Mouse (Mus musculus) myocyte (in vitro differentiated cells): ENCODE measurements around the gene Traf4. TPM values are rescaled to one million over a fixed set of nuclear protein-coding genes. Genes with fewer than 3 reads are reported as not detected.

ENCODE experiments used
- H3K27me3 ChIP-seq: one replicate; pipeline ENCODE4 v1.6.1; 2011; ENCODE audit not compliant: control insufficient read depth, insufficient read depth, insufficient read length
- H3K36me3 ChIP-seq: one replicate; pipeline ENCODE4 v1.6.1; 2011; ENCODE audit not compliant: control insufficient read depth, insufficient read depth
- H3K4me2 ChIP-seq: one replicate; pipeline ENCODE4 v1.6.1; 2011; ENCODE audit warnings: low read depth, control low read depth
- H3K4me3 ChIP-seq: one replicate; pipeline ENCODE4 v1.5.1; 2011; ENCODE audit warnings: mild to moderate bottlenecking, control low read depth, moderate library complexity
- H3K79me2 ChIP-seq: one replicate; pipeline ENCODE4 v1.6.1; 2011; ENCODE audit not compliant: control insufficient read depth, insufficient read depth
- H3ac ChIP-seq: one replicate; pipeline ENCODE4 v1.6.1; 2011; ENCODE audit not compliant: control insufficient read depth, insufficient read length
- CEBPB ChIP-seq: IDR thresholded peaks from 2 replicates; pipeline ENCODE4 v1.6.1; 2011; ENCODE audit warnings: mild to moderate bottlenecking, moderate library complexity; ENCODE audit not compliant: poor library complexity, insufficient read depth, severe bottlenecking
- E2F4 ChIP-seq: IDR thresholded peaks from one replicate; pipeline ENCODE4 v1.6.1; 2011; ENCODE audit warnings: mild to moderate bottlenecking, control low read depth, moderate library complexity; ENCODE audit not compliant: insufficient read depth
- MAX ChIP-seq: IDR thresholded peaks from one replicate; pipeline ENCODE4 v1.6.1; 2011; ENCODE audit warnings: low read depth, mild to moderate bottlenecking, control low read depth
- MYOD1 ChIP-seq, 3 experiments: IDR thresholded peaks; one replicate each; pipeline ENCODE4 v1.6.1; 2011; ENCODE audit warnings: control low read depth in 2 of 3, low read depth in 2 of 3, mild to moderate bottlenecking in 2 of 3, moderate library complexity in 1 of 3; ENCODE audit not compliant: insufficient read length in 2 of 3, control insufficient read depth in 1 of 3
- MYOG ChIP-seq, 3 experiments: IDR thresholded peaks; one replicate each; pipeline ENCODE4 v1.6.1; 2011; ENCODE audit warnings: control low read depth in 2 of 3, low read depth in 2 of 3, mild to moderate bottlenecking in 2 of 3; ENCODE audit not compliant: insufficient read length in 2 of 3, control insufficient read depth in 1 of 3, insufficient read depth in 1 of 3
- POLR2A ChIP-seq: IDR thresholded peaks from one replicate; pipeline ENCODE4 v1.6.1; 2011; ENCODE audit warnings: low read depth, mild to moderate bottlenecking, control low read depth, moderate library complexity; ENCODE audit not compliant: insufficient read length
- POLR2AphosphoS2 ChIP-seq: IDR thresholded peaks from one replicate; pipeline ENCODE4 v1.6.1; 2011; ENCODE audit warnings: low read depth, control low read depth; ENCODE audit not compliant: insufficient read length
- REST ChIP-seq: IDR thresholded peaks from one replicate; pipeline ENCODE4 v1.6.1; 2011; ENCODE audit warnings: mild to moderate bottlenecking, control low read depth, moderate library complexity; ENCODE audit not compliant: insufficient read depth, insufficient read length
- SRF ChIP-seq: IDR thresholded peaks from one replicate; pipeline ENCODE4 v1.6.1; 2011; ENCODE audit warnings: low read depth; ENCODE audit not compliant: control insufficient read depth, insufficient read length
- TCF12 ChIP-seq: IDR thresholded peaks from one replicate; pipeline ENCODE4 v1.6.1; 2011; ENCODE audit warnings: mild to moderate bottlenecking, control low read depth; ENCODE audit not compliant: poor library complexity, insufficient read depth, severe bottlenecking
- TCF3 ChIP-seq: IDR thresholded peaks from one replicate; pipeline ENCODE4 v1.6.1; 2011; ENCODE audit warnings: low read depth, control low read depth; ENCODE audit not compliant: insufficient read length
- USF1 ChIP-seq: IDR thresholded peaks from one replicate; pipeline ENCODE4 v1.6.1; 2011; ENCODE audit warnings: low read depth, mild to moderate bottlenecking, control low read depth, moderate library complexity
- polyA plus RNA-seq: library from polyadenylated mRNA; unstranded; fragments of >200 nt; fragmentation: generic; extraction: Trizol; gene quantifications from one replicate; pipeline ENCODE4 v1.2.1, GENCODE M21; 2012; ENCODE audit warnings: missing spikeins

Traf4 gene
- polyA plus RNA-seq, 1 experiment = 206 TPM

DNA sequence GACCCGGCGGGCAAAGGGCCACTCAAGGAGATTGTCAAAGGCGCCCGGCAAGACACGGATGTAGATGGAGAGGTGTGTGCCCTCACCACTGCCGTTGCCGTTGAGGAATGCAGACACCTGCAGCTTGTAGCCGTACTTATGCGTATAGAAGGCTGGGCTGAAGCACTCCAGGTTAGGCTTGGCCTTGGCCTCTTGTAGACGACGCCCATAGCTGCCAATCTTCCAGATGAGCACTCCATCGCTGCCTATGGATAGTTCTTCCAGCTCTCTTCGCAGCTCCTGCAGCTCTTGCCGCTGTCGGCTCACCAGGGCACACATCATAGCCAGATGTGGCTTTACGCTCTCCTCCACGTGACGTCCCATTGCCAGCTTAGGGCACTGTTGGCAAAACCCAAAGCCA lies 5.2 kb downstream of the Traf4 start:
- no peaks in the 10 kb centered on the region for H3K27me3 ChIP-seq
- peaks cover 45% of the 10 kb centered on the region for H3K36me3 ChIP-seq
- TF ChIP-seq CEBPB (no peak), POLR2A (peak; percentile 27)
- peaks cover 64% of the 10 kb centered on the region for H3K79me2 ChIP-seq
- H3K4me2 ChIP-seq = peak overlapping the region; percentile 95
- H3ac ChIP-seq = no peak overlapping the region
- H3K4me3 ChIP-seq = no peak overlapping the region

DNA sequence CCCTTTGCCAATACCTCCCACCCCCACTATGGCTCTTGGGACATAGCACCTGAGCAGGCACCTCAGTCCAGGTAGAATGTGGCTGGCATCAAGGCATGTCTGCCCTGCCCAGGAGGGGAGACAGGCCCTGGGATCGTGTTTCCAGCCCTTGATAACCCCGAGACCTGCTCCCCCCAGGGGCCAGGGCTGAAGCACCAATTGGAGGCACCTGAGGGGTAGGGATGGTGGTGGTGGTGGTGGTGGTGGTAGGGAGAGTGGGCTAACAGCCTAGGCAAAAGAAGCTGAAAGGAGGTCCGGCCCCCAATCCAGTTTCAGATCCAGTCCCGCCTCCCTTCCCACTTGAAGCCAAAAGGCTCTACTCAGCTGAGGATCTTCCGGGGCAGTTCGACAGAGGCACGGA lies 5.8 kb downstream of the Traf4 start:
- no peak for TF ChIP-seq TCF12
- no peak for TF ChIP-seq SRF
- no peak for TF ChIP-seq TCF3
- TF ChIP-seq POLR2AphosphoS2 = no peak
- no peak for TF ChIP-seq MYOG (IDR thresholded peaks at IDR 0.05; ENCODE audit: control insufficient read depth in 1 of 3, insufficient read depth in 1 of 3, insufficient read length in 2 of 3, low read depth in 2 of 3)
- no peak for TF ChIP-seq MYOD1 (IDR thresholded peaks at IDR 0.05; ENCODE audit: control insufficient read depth in 1 of 3, insufficient read length in 2 of 3, low read depth in 2 of 3)
- no peak for TF ChIP-seq USF1
- no peak for TF ChIP-seq REST
- TF ChIP-seq POLR2A = no peak
- no peak for TF ChIP-seq CEBPB
- no peak for TF ChIP-seq MAX
- no peak for TF ChIP-seq E2F4
- Histone ChIP-seq H3K4me3 (no peak overlapping the region), H3K4me2 (peak overlapping the region; percentile 32), H3ac (no peak overlapping the region), H3K27me3 (no peaks in the 10 kb centered on the region), H3K36me3 (peaks cover 50% of the 10 kb centered on the region), H3K79me2 (peaks cover 59% of the 10 kb centered on the region)

DNA sequence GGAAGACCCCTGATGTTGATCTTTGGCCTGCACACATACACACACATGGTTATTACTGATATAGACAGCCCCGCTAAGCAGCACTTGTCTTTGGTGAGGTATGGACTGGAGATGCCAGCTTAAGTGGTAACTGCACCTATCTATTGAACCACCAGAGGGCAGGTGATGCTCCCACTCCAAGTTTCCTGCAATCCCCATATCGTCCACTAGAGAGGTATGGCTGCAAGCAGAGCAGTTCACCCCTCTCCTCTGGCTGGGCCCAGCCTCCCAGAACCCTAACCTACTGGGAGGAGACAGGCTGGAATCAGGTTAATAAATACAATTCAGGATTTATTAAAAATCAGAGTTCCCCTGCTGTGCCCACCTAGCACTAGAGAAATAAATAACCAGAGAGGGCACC lies 6.3 kb downstream of the Traf4 start:
- Histone ChIP-seq H3ac (no peak overlapping the region), H3K79me2 (peaks cover 55% of the 10 kb centered on the region), H3K4me2 (peak overlapping the region; percentile 57), H3K36me3 (peaks cover 50% of the 10 kb centered on the region), H3K4me3 (no peak overlapping the region), H3K27me3 (no peaks in the 10 kb centered on the region)
- TF ChIP-seq MYOD1 (IDR thresholded peaks at IDR 0.05; ENCODE audit: control insufficient read depth in 1 of 3, insufficient read length in 2 of 3, low read depth in 2 of 3) = peak in 1 of 3 experiments; percentile 6
- peak; percentile 41 for TF ChIP-seq POLR2AphosphoS2
- no peak for TF ChIP-seq TCF12

DNA sequence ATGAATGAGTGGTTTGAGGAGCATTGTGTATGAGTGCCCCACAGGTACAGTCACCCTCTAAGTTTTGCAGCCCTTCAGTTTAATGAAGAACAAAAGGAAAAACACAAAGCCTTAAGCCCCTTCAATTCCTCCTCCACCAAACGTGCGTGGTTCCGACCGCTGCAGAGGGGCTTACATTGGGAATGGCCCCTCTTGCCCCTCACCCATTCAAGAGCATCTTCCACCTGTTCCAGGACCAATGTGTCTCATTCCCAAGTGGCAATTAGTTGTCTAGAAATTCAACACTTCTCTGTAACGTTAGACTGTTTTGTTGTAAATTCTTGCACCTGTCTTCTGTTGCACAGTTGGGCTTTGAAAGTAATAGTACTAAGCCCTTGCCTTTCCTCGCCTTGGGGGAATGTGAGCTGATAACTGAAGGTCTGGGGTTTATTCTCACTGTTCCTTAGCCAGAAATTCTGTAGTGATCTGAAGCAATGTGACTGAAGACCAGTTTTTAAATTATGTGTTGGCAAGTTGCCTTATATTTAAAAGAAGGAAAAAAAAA lies 9.2 kb downstream of the Traf4 start:
- Histone ChIP-seq H3K4me3 (no peak overlapping the region), H3K4me2 (no peak overlapping the region), H3K79me2 (peaks cover 26% of the 10 kb centered on the region), H3K27me3 (no peaks in the 10 kb centered on the region), H3K36me3 (peaks cover 45% of the 10 kb centered on the region), H3ac (no peak overlapping the region)
- TF ChIP-seq MYOG (IDR thresholded peaks at IDR 0.05; ENCODE audit: control insufficient read depth in 1 of 3, insufficient read depth in 1 of 3, insufficient read length in 2 of 3, low read depth in 2 of 3) = peak in 1 of 3 experiments; percentile 50
- peak; percentile 25 to 68 (median 46) for TF ChIP-seq MYOD1 (IDR thresholded peaks at IDR 0.05; ENCODE audit: control insufficient read depth in 1 of 3, insufficient read length in 2 of 3, low read depth in 2 of 3)
- TF ChIP-seq SRF = no peak
- no peak for TF ChIP-seq TCF12
- peak; percentile 87 for TF ChIP-seq POLR2AphosphoS2

DNA sequence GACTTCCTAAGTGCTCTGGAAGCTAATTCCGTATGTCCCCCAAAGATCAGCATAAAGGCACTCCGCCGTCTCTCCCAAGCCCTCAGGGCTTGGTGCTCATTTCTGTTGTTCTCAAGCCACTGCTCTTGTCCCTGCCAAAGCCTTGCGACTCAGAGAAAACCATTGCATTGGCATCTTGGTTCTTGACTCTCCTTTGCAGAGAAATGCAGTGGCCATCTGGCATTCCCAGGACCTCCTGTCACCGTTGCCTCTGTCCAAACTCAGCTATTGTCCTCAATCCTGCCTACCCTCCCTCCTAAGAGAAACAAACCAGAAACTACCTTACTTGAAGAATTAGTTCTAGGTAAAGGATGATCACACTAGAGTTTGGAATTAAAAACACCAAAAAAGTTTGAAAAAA lies 9.7 kb downstream of the Traf4 start:
- H3K4me2 ChIP-seq = no peak overlapping the region
- H3K36me3 ChIP-seq = peaks cover 39% of the 10 kb centered on the region
- H3K27me3 ChIP-seq = no peaks in the 10 kb centered on the region
- no peak overlapping the region for H3ac ChIP-seq
- peaks cover 20% of the 10 kb centered on the region for H3K79me2 ChIP-seq
- no peak for TF ChIP-seq CEBPB
- no peak for TF ChIP-seq TCF12
- TF ChIP-seq TCF3 = no peak
- no peak for TF ChIP-seq SRF
- TF ChIP-seq MYOG (IDR thresholded peaks at IDR 0.05; ENCODE audit: control insufficient read depth in 1 of 3, insufficient read depth in 1 of 3, insufficient read length in 2 of 3, low read depth in 2 of 3) = no peak
- TF ChIP-seq USF1 = no peak
- no peak for TF ChIP-seq POLR2AphosphoS2
- TF ChIP-seq REST = no peak
- TF ChIP-seq MAX = no peak
- TF ChIP-seq MYOD1 (IDR thresholded peaks at IDR 0.05; ENCODE audit: control insufficient read depth in 1 of 3, insufficient read length in 2 of 3, low read depth in 2 of 3) = no peak
- no peak for TF ChIP-seq POLR2A
- no peak for TF ChIP-seq E2F4
- no peak overlapping the region for H3K4me3 ChIP-seq
